Mouse (Mus musculus) kidney, embryonic 14.5 days (tissue): ENCODE results near the gene Stpg3. TPM values are rescaled to one million over a fixed set of nuclear protein-coding genes. Genes with fewer than 3 reads are reported as not detected.

Experiments
- ATAC-seq: fragments of 200-750 bp; cut with Nextera tagmentation; 2 replicates; pipeline ENCODE4 v1.8.0; 2017; ENCODE audit warnings: moderate number of reproducible peaks, mild to moderate bottlenecking, moderate TSS enrichment, moderate library complexity; ENCODE audit not compliant: low FRiP score, low TSS enrichment
- H3K27ac ChIP-seq: fragments of 300-500 bp; sonication (generic); 2 replicates; pipeline ENCODE4 v1.5.1; 2014; ENCODE audit warnings: low read depth, mild to moderate bottlenecking, low read length, moderate library complexity, mixed read lengths
- H3K27me3 ChIP-seq: fragments of 300-500 bp; sonication (generic); 2 replicates; pipeline ENCODE4 v1.6.1; 2014; ENCODE audit warnings: mild to moderate bottlenecking, low read length; ENCODE audit not compliant: control insufficient read depth, insufficient read depth
- H3K36me3 ChIP-seq: fragments of 300-500 bp; sonication (generic); 2 replicates; pipeline ENCODE4 v1.6.1; 2014; ENCODE audit warnings: low read length, mixed read lengths; ENCODE audit not compliant: control insufficient read depth, insufficient read depth
- H3K4me1 ChIP-seq: fragments of 300-500 bp; sonication (generic); 2 replicates; pipeline ENCODE4 v1.6.1; 2014; ENCODE audit warnings: low read length, mixed read lengths; ENCODE audit not compliant: control insufficient read depth, insufficient read depth
- H3K4me2 ChIP-seq: fragments of 300-500 bp; sonication (generic); replicated peaks from 2 replicates; pipeline ENCODE4 v1.6.1; 2014; ENCODE audit warnings: low read depth, mild to moderate bottlenecking, low read length
- H3K4me3 ChIP-seq: fragments of 300-500 bp; sonication (generic); 2 replicates; pipeline ENCODE4 v1.5.1; 2014; ENCODE audit warnings: mild to moderate bottlenecking, low read length
- H3K9ac ChIP-seq: fragments of 300-500 bp; sonication (generic); 2 replicates; pipeline ENCODE4 v1.6.1; 2014; ENCODE audit warnings: low read depth, mild to moderate bottlenecking, low read length, moderate library complexity
- H3K9me3 ChIP-seq: fragments of 300-500 bp; sonication (generic); 2 replicates; pipeline ENCODE4 v1.6.1; 2016; ENCODE audit warnings: low read length; ENCODE audit not compliant: control insufficient read depth
- WGBS: fragments of 180-500 bp; shearing (Covaris S2); extraction: QIAGEN DNeasy Blood & Tissue Kit; methylation state at CpG from one replicate; pipeline ENCODE4 v1.1.7; 2014; 5-methylcytosine and 5-hydroxymethylcytosine counted together
- polyA plus RNA-seq: library from polyadenylated mRNA; unstranded; fragments of >200 nt; fragmentation: Nextera tagmentation; extraction: Ambion mirVana; gene quantifications from 2 replicates; pipeline ENCODE4 v1.2.1, GENCODE M21; 2014

Stpg3 gene
- polyA plus RNA-seq, 1 experiment from 2014 or later, result 0.49 TPM

GRCm38 (mm10) chr2:25255284-25255779 lies 40.9 kb upstream of the Stpg3 start, which contains the start of gene Tmem203:
TSS of gene Tmem203 (plus strand) at chr2:25255439.
- H3K4me2 ChIP-seq, result peak within 1 kb of the TSS; percentile 95
- peak within 1 kb of the TSS; percentile 63 for H3K27ac ChIP-seq
- no peaks in the 10 kb centered on the region for H3K27me3 ChIP-seq
- WGBS, result under 1% methylated on average over 39 of the region's 39 CpGs
- H3K4me1 ChIP-seq, result peaks cover 12% of the 10 kb centered on the region
- H3K36me3 ChIP-seq, result peaks cover 19% of the 10 kb centered on the region
- H3K9ac ChIP-seq, result peak within 1 kb of the TSS; percentile 73
- peak; percentile 92 for ATAC-seq
- H3K9me3 ChIP-seq, result no peaks in the 10 kb centered on the region
- H3K4me3 ChIP-seq, result peak within 1 kb of the TSS; percentile 87

GRCm38 (mm10) chr2:25252331-25252730 lies 37.9 kb upstream of the Stpg3 start:
- ATAC-seq, result no peak
- H3K9ac ChIP-seq, result no peak overlapping the region
- WGBS, result 97% methylated on average over 1 of the region's 1 CpGs
- H3K27ac ChIP-seq, result no peak overlapping the region
- H3K4me3 ChIP-seq, result no peak overlapping the region
- H3K4me2 ChIP-seq, result no peak overlapping the region
- H3K36me3 ChIP-seq, result peaks cover 45% of the 10 kb centered on the region
- peaks cover 12% of the 10 kb centered on the region for H3K4me1 ChIP-seq
- H3K27me3 ChIP-seq, result no peaks in the 10 kb centered on the region
- H3K9me3 ChIP-seq, result no peaks in the 10 kb centered on the region

GRCm38 (mm10) chr2:25246183-25247072 lies 32.0 kb upstream of the Stpg3 start, which contains the start of gene AL732309.1:
TSS of gene AL732309.1 (minus strand) at chr2:25246863.
- Histone ChIP-seq H3K27me3 (peaks cover 10% of the 10 kb centered on the region; the same call in 1 of the 2 replicates), H3K4me3 (no peak within 1 kb of the TSS), H3K27ac (no peak within 1 kb of the TSS), H3K4me2 (no peak within 1 kb of the TSS), H3K9ac (no peak within 1 kb of the TSS), H3K9me3 (no peaks in the 10 kb centered on the region), H3K36me3 (peaks cover 50% of the 10 kb centered on the region), H3K4me1 (peaks cover 7% of the 10 kb centered on the region; the same call in 1 of the 2 replicates)
- WGBS, result 88% methylated on average over 10 of the region's 10 CpGs
- ATAC-seq, result no peak

DNA sequence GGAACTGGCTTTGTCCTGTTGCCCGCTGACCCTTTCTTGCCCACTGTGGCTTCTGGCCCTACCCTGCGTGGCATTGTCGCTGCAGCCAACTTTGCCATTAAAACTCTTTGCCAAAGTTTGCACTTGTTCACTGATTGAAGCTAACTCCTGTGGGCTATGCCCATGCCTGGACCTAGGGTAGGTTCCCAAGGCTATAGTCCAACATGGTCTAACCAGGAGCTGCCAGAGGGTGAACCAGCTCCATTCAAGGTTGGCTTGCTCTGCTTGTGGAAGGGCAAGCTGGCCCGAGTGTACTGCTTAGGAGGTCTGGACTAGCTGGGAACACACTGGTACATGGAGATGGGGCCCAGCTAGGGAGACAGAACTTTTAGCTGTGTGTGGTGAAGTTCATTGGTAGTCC lies 29.7 kb upstream of the Stpg3 start:
- H3K27ac ChIP-seq, result no peak overlapping the region
- ATAC-seq, result no peak
- WGBS, result 91% methylated on average over 4 of the region's 4 CpGs
- H3K27me3 ChIP-seq, result peaks cover 10% of the 10 kb centered on the region; the same call in 1 of the 2 replicates
- H3K4me1 ChIP-seq, result peaks cover 12% of the 10 kb centered on the region; the same call in 1 of the 2 replicates
- H3K9me3 ChIP-seq, result no peaks in the 10 kb centered on the region
- H3K4me2 ChIP-seq, result no peak overlapping the region
- no peak overlapping the region for H3K9ac ChIP-seq
- H3K36me3 ChIP-seq, result peaks cover 30% of the 10 kb centered on the region
- no peak overlapping the region for H3K4me3 ChIP-seq

DNA sequence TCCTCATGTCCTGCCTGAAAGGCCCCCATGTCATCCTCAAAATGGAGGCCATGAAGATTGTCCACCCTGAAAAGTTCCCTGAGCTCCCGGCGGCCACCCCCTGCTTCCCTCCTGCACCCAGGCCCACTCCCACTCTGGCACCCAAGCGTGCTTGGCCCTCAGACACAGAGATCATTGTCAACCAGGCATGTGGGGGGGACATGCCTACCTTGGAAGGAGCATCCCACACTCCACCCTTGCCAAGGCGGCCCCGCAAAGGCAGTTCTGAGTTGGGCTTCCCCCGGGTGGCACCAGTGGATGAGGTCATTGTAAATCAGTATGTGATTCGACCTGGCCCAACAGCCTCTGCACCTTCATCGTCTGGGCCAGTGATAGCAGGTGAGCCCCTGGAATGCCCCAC lies 28.9 kb upstream of the Stpg3 start:
- no peak overlapping the region for H3K4me2 ChIP-seq
- 69% methylated on average over 8 of the region's 8 CpGs for WGBS
- no peak overlapping the region for H3K9ac ChIP-seq
- no peak overlapping the region for H3K27ac ChIP-seq
- peaks cover 22% of the 10 kb centered on the region for H3K36me3 ChIP-seq
- peaks cover 12% of the 10 kb centered on the region; the same call in 1 of the 2 replicates for H3K4me1 ChIP-seq
- peaks cover 10% of the 10 kb centered on the region; the same call in 1 of the 2 replicates for H3K27me3 ChIP-seq
- no peak overlapping the region for H3K4me3 ChIP-seq
- no peaks in the 10 kb centered on the region for H3K9me3 ChIP-seq
- no peak for ATAC-seq

DNA sequence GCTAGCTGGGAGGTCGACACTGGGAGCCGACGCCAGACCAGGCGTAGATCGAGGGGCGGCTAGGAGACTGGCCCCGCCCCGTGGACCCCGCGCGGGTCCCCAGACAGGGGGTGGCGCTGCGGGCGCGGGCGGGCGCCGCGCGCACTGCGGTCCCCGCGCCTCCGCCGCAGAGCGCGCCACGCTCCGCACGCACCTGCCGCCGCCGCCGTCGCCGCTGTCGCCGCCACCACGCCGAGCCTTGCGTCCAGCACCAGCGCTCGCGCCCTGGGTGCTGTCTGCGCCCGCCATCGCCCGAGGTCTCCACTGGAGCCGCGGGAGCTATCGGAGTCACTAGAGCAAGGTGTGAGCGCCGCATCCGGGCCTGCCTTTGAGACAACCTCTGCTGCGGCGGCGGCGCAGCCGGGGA lies 27.7 kb upstream of the Stpg3 start, which contains the start of the genes Rnf208 and Cysrt1:
TSS of gene Rnf208 (plus strand) at position 155 of the 406 bp plus-strand sequence.
TSS of gene Cysrt1 (minus strand) at position 352 of the 406 bp plus-strand sequence.
- no peak for ATAC-seq
- H3K9me3 ChIP-seq, result no peaks in the 10 kb centered on the region
- H3K4me1 ChIP-seq, result peaks cover 12% of the 10 kb centered on the region; the same call in 1 of the 2 replicates
- peak within 1 kb of the TSS; percentile 67 for H3K9ac ChIP-seq
- H3K27ac ChIP-seq, result peak within 1 kb of the TSS; percentile 8; the same call in 1 of the 2 replicates
- 1% methylated on average over 45 of the region's 59 CpGs for WGBS
- peaks cover 12% of the 10 kb centered on the region for H3K36me3 ChIP-seq
- H3K4me3 ChIP-seq, result peak within 1 kb of the TSS; percentile 53
- peaks cover 10% of the 10 kb centered on the region; the same call in 1 of the 2 replicates for H3K27me3 ChIP-seq
- H3K4me2 ChIP-seq, result peak within 1 kb of the TSS; percentile 93

DNA sequence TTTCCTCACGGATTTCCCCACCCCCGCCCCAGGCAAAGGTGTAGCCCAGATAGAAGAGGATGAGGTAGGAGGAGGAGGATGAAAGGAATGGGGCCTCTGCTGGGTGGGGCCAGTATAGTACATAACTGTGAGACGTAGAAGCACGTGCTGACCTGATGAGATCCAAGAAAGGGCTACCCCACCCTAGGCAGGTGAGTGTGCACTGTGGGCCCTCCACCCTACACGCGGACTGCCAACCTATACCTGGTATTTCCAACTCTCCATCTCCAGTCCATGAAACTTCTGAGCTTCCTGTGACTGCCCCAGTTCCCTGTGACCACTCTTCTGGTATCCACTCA lies 27.0 kb upstream of the Stpg3 start:
- no peak overlapping the region for H3K9ac ChIP-seq
- peaks cover 10% of the 10 kb centered on the region; the same call in 1 of the 2 replicates for H3K27me3 ChIP-seq
- no peak overlapping the region for H3K27ac ChIP-seq
- H3K9me3 ChIP-seq, result no peaks in the 10 kb centered on the region
- peak overlapping the region; percentile 53; the same call in 1 of the 2 replicates for H3K4me3 ChIP-seq
- peaks cover 7% of the 10 kb centered on the region; the same call in 1 of the 2 replicates for H3K36me3 ChIP-seq
- ATAC-seq, result peak; percentile 3; the same call in 1 of the 2 replicates
- H3K4me1 ChIP-seq, result peaks cover 12% of the 10 kb centered on the region; the same call in 1 of the 2 replicates
- 8% methylated on average over 6 of the region's 6 CpGs for WGBS
- peak overlapping the region; percentile 93 for H3K4me2 ChIP-seq

- H3K27me3 ChIP-seq, result peaks cover 10% of the 10 kb centered on the region; the same call in 1 of the 2 replicates
- H3K36me3 ChIP-seq, result peaks cover 4% of the 10 kb centered on the region; the same call in 1 of the 2 replicates
- peak overlapping the region; percentile 24 for H3K4me3 ChIP-seq
- 1% methylated on average over 29 of the region's 29 CpGs for WGBS
- peak overlapping the region; percentile 8; the same call in 1 of the 2 replicates for H3K27ac ChIP-seq
- ATAC-seq, result peak; percentile 89
- peak overlapping the region; percentile 93 for H3K4me2 ChIP-seq
- H3K4me1 ChIP-seq, result peaks cover 12% of the 10 kb centered on the region; the same call in 1 of the 2 replicates
- H3K9me3 ChIP-seq, result no peaks in the 10 kb centered on the region
- peak overlapping the region; percentile 45 for H3K9ac ChIP-seq
Measured at GRCm38 (mm10) chr2:25240723-25241437, 26.4 kb upstream of the Stpg3 start.
